Mouse (Mus musculus): ENCODE data around the gene Fbxo2. TPM values are rescaled to one million over a fixed set of nuclear protein-coding genes. Genes with fewer than 3 reads are reported as not detected.

Fbxo2 gene
- polyA plus RNA-seq, 1 experiment from 2014 or later = 3.2 TPM

- DNase-seq = peak; percentile 94
- Histone ChIP-seq H3K4me2 (ENCODE audit: low read length) (peak within 1 kb of the TSS; percentile 95), H3K9me3 (ENCODE audit: control insufficient read depth, low read length) (no peaks in the 10 kb centered on the region), H3K36me3 (ENCODE audit: control insufficient read depth, insufficient read depth, low read length) (peaks cover 70% of the 10 kb centered on the region), H3K27me3 (ENCODE audit: control insufficient read depth, insufficient read depth, low read length) (no peaks in the 10 kb centered on the region), H3K4me1 (ENCODE audit: control insufficient read depth, insufficient read depth, low read length) (no peaks in the 10 kb centered on the region), H3K9ac (replicated peaks; ENCODE audit: low read length) (peak within 1 kb of the TSS; percentile 73), H3K27ac (replicated peaks; ENCODE audit: low read depth, low read length) (peak within 1 kb of the TSS; percentile 93), H3K4me3 (replicated peaks; ENCODE audit: low read depth, low read length) (peak within 1 kb of the TSS; percentile 53)
- peak; percentile 91 for ATAC-seq (ENCODE audit: low FRiP score, low TSS enrichment)
- WGBS = under 1% methylated on average over 66 of the region's 67 CpGs
Observed at GRCm38 (mm10) chr4:148151267-148152168, 8.9 kb upstream of the Fbxo2 start, which contains the start of gene Fbxo6. TSS of gene Fbxo6 (minus strand) at chr4:148152140.

GRCm38 (mm10) chr4:148152547-148152946, 7.9 kb upstream of the Fbxo2 start:
- Histone ChIP-seq H3K27ac (replicated peaks; ENCODE audit: low read depth, low read length) (peak overlapping the region; percentile 93; the same call in 1 of the 2 replicates), H3K36me3 (ENCODE audit: control insufficient read depth, insufficient read depth, low read length) (peaks cover 70% of the 10 kb centered on the region)

GRCm38 (mm10) chr4:148154006-148154405, 6.4 kb upstream of the Fbxo2 start:
- H3K4me1 ChIP-seq (ENCODE audit: control insufficient read depth, insufficient read depth, low read length) = peaks cover 13% of the 10 kb centered on the region
- H3K4me3 ChIP-seq (replicated peaks; ENCODE audit: low read depth, low read length) = no peak overlapping the region
- peaks cover 63% of the 10 kb centered on the region for H3K36me3 ChIP-seq (ENCODE audit: control insufficient read depth, insufficient read depth, low read length)
- 94% methylated on average over 4 of the region's 4 CpGs for WGBS
- no peaks in the 10 kb centered on the region for H3K9me3 ChIP-seq (ENCODE audit: control insufficient read depth, low read length)
- ATAC-seq (ENCODE audit: low FRiP score, low TSS enrichment) (no peak), DNase-seq (no peak)
- H3K27ac ChIP-seq (replicated peaks; ENCODE audit: low read depth, low read length) = no peak overlapping the region
- H3K4me2 ChIP-seq (ENCODE audit: low read length) = no peak overlapping the region
- H3K27me3 ChIP-seq (ENCODE audit: control insufficient read depth, insufficient read depth, low read length) = no peaks in the 10 kb centered on the region
- H3K9ac ChIP-seq (replicated peaks; ENCODE audit: low read length) = no peak overlapping the region

More at GRCm38 (mm10) chr4:148152547-148152946, 7.9 kb upstream of the Fbxo2 start:
- no peaks in the 10 kb centered on the region for H3K27me3 ChIP-seq (ENCODE audit: control insufficient read depth, insufficient read depth, low read length)
- H3K4me3 ChIP-seq (replicated peaks; ENCODE audit: low read depth, low read length) = no peak overlapping the region
- no peak for DNase-seq
- 77% methylated on average over 5 of the region's 5 CpGs for WGBS
- H3K9ac ChIP-seq (replicated peaks; ENCODE audit: low read length) = no peak overlapping the region
- no peak for ATAC-seq (ENCODE audit: low FRiP score, low TSS enrichment)
- H3K9me3 ChIP-seq (ENCODE audit: control insufficient read depth, low read length) = no peaks in the 10 kb centered on the region
- peaks cover 3% of the 10 kb centered on the region; the same call in 1 of the 2 replicates for H3K4me1 ChIP-seq (ENCODE audit: control insufficient read depth, insufficient read depth, low read length)
- H3K4me2 ChIP-seq (ENCODE audit: low read length) = no peak overlapping the region

GRCm38 (mm10) chr4:148154982-148155381, 5.4 kb upstream of the Fbxo2 start:
- H3K9me3 ChIP-seq (ENCODE audit: control insufficient read depth, low read length) = no peaks in the 10 kb centered on the region
- H3K4me3 ChIP-seq (replicated peaks; ENCODE audit: low read depth, low read length) = no peak overlapping the region
- no peak overlapping the region for H3K4me2 ChIP-seq (ENCODE audit: low read length)
- H3K36me3 ChIP-seq (ENCODE audit: control insufficient read depth, insufficient read depth, low read length) = peaks cover 58% of the 10 kb centered on the region
- H3K27me3 ChIP-seq (ENCODE audit: control insufficient read depth, insufficient read depth, low read length) = no peaks in the 10 kb centered on the region
- ATAC-seq (ENCODE audit: low FRiP score, low TSS enrichment) (no peak), DNase-seq (peak; percentile 87)
- H3K27ac ChIP-seq (replicated peaks; ENCODE audit: low read depth, low read length) = no peak overlapping the region
- 59% methylated on average over 3 of the region's 3 CpGs for WGBS
- no peak overlapping the region for H3K9ac ChIP-seq (replicated peaks; ENCODE audit: low read length)
- peaks cover 13% of the 10 kb centered on the region for H3K4me1 ChIP-seq (ENCODE audit: control insufficient read depth, insufficient read depth, low read length)

- peak overlapping the region; percentile 90 for H3K9ac ChIP-seq (replicated peaks; ENCODE audit: low read length)
- DNase-seq = peak; percentile 76
- peak overlapping the region; percentile 82 for H3K4me2 ChIP-seq (ENCODE audit: low read length)
- H3K4me3 ChIP-seq (replicated peaks; ENCODE audit: low read depth, low read length) = peak overlapping the region; percentile 76
- H3K36me3 ChIP-seq (ENCODE audit: control insufficient read depth, insufficient read depth, low read length) = peaks cover 46% of the 10 kb centered on the region
- 19% methylated on average over 27 of the region's 27 CpGs for WGBS
- H3K27me3 ChIP-seq (ENCODE audit: control insufficient read depth, insufficient read depth, low read length) = peaks cover 24% of the 10 kb centered on the region
- peaks cover 19% of the 10 kb centered on the region for H3K4me1 ChIP-seq (ENCODE audit: control insufficient read depth, insufficient read depth, low read length)
- H3K27ac ChIP-seq (replicated peaks; ENCODE audit: low read depth, low read length) = peak overlapping the region; percentile 92
- peak; percentile 2; the same call in 1 of the 2 replicates for ATAC-seq (ENCODE audit: low FRiP score, low TSS enrichment)
- H3K9me3 ChIP-seq (ENCODE audit: control insufficient read depth, low read length) = no peaks in the 10 kb centered on the region
Observed at GRCm38 (mm10) chr4:148158436-148159348, 1.7 kb upstream of the Fbxo2 start.

GRCm38 (mm10) chr4:148159544-148160435, 631 bp upstream of the Fbxo2 start:
- H3K4me2 ChIP-seq (ENCODE audit: low read length) = peak overlapping the region; percentile 82
- H3K4me1 ChIP-seq (ENCODE audit: control insufficient read depth, insufficient read depth, low read length) = peaks cover 29% of the 10 kb centered on the region
- no peaks in the 10 kb centered on the region for H3K9me3 ChIP-seq (ENCODE audit: control insufficient read depth, low read length)
- DNase-seq (peak; percentile 97), ATAC-seq (ENCODE audit: low FRiP score, low TSS enrichment) (peak; percentile 89)
- H3K36me3 ChIP-seq (ENCODE audit: control insufficient read depth, insufficient read depth, low read length) = peaks cover 35% of the 10 kb centered on the region
- peaks cover 31% of the 10 kb centered on the region for H3K27me3 ChIP-seq (ENCODE audit: control insufficient read depth, insufficient read depth, low read length)
- H3K9ac ChIP-seq (replicated peaks; ENCODE audit: low read length) = peak overlapping the region; percentile 90
- peak overlapping the region; percentile 92 for H3K27ac ChIP-seq (replicated peaks; ENCODE audit: low read depth, low read length)
- peak overlapping the region; percentile 76 for H3K4me3 ChIP-seq (replicated peaks; ENCODE audit: low read depth, low read length)
- under 1% methylated on average over 51 of the region's 55 CpGs for WGBS

- Histone ChIP-seq H3K4me2 (ENCODE audit: low read length) (peak overlapping the region; percentile 53), H3K4me1 (ENCODE audit: control insufficient read depth, insufficient read depth, low read length) (peaks cover 22% of the 10 kb centered on the region), H3K36me3 (ENCODE audit: control insufficient read depth, insufficient read depth, low read length) (no peaks in the 10 kb centered on the region), H3K9me3 (ENCODE audit: control insufficient read depth, low read length) (no peaks in the 10 kb centered on the region), H3K27me3 (ENCODE audit: control insufficient read depth, insufficient read depth, low read length) (peaks cover 57% of the 10 kb centered on the region), H3K9ac (replicated peaks; ENCODE audit: low read length) (peak overlapping the region; percentile 43; the same call in 1 of the 2 replicates), H3K27ac (replicated peaks; ENCODE audit: low read depth, low read length) (no peak overlapping the region), H3K4me3 (replicated peaks; ENCODE audit: low read depth, low read length) (peak overlapping the region; percentile 25)
- WGBS = under 1% methylated on average over 29 of the region's 29 CpGs
- DNase-seq (peak; percentile 87), ATAC-seq (ENCODE audit: low FRiP score, low TSS enrichment) (no peak)
Observed at GRCm38 (mm10) chr4:148164002-148164439, 3.6 kb downstream of the Fbxo2 start.

Measured in midbrain, embryonic 14.5 days (tissue).